Mouse (Mus musculus): ENCODE results near the gene Grin2a.

Grin2a gene

DNA sequence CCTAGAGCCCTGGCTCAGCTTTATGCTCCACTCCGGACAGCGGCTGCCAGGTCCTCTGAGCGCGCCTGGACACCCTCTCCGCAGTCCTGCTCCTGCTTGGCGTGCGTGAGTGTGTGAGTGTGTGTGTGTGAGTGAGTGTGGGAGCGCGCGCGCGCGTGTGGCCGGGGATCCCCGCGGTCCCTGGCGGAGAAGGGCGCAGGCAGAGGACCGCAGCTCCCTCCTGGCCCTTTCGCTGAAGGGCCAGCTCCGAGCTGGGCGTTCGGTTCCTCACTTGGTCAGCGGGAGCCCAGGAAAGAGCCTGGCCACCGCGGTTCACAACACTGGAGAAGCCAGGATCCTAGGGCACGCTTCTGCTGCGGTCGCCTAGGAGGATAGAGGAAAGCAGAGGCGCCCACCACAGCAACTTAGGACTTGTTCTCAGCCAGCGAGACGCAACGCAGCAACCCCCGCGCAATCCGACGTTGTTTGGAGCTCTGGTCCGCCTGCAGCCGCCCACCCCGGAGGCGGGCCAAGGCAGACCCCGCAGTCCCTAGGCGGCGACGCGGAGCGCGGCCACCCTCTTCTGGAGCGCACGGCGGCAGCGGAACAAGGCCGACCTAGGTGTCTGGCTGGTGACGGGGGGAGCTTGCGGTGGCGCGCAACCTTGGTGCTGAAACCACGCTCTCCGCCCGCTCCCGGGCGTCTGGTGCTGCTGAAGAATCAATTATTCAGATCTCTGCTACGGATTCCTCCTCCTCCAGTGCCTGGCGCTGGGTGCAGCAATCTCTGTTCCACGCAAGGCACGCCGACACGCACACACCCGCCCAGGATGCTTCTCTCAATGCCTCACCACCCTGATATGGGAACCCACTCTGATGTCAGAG is at the start of gene Grin2a:
TSS of gene Grin2a (minus strand) at position 610 of the 863 bp plus-strand sequence.
- in situ Hi-C loops (cut with MboI; ENCODE audit: unreplicated experiment in 2 of 2): no loop called here

DNA sequence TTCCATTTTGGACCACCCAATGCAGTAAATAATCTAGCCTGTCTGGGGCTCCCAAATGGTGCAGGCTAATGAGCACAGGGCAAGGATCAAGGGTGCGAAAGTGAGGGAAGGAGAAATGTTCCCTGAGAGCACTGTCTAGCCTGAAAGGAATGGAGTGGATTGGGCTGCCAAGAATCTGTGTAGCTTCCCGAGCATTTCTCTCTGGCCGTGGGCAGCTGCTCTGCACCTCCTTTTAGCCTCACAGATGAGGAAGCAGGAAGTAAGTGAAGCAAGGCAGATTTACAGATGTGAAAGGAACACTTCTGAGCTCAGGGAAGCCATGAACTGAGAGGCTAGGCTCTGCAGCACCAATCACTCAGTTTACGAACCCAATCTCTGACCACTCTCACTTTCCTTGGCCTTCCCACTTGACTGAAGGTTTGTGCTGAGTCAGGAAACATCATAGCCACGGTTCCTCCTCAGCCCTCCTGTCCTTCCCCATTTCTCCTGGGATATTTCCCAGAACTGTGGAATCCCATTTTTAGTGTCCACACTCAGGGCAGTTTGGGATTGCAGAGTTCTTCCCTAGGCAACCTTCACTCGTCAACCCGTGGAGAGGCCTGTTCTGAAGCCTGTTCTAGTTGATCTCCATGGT is 40.3 kb upstream of the Grin2a start:
- in situ Hi-C loops (cut with MboI; ENCODE audit: unreplicated experiment in 2 of 2): no loop called here

DNA sequence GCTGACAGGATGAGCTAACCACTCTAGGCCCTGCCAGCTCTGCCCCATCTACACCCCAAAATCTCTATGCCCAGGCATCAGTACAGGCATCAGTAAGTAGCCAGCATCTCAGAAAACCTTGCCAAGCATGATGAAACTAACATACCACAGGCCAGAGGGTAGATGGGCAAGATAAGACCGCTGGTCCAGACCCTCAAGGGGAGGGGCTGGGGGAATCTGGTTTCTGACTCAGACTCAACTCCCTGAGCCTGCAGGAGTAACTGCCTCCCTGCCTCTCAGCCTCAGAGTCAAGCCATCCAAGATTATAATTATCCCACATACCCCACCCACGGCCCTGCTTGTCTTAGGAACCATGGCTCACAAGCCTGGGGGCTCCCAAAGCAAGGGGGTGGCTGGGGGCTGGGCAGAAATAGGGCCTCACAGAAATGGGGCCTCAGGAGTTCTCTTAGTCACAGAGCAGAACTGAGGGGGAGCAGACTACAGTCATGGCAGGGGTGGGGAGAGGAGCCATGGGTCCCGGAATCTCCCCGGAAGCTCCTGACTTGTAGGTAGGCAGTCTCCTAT is 38.1 kb upstream of the Grin2a start:
- in situ Hi-C loops (cut with MboI; ENCODE audit: unreplicated experiment in 2 of 2): no loop called here

DNA sequence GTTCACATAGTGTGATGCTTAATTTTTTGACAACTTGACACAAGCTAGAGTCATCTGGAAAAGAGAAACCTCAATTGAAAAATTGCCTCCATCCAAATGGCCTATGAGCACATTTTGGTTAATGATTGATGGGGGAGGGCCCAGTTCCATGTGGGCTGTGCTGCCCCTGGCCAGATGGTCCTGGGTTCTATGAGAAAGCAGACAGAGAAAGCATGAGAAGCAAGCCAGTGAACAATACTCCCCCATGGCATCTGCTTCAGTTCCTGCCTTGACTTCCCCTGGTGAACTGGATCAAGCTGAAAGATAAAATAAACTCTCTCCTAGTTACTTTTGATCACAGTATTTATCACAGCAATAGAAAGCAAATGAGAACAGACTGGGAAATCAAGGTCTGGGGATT is 36.5 kb upstream of the Grin2a start:
- in situ Hi-C loops (cut with MboI; ENCODE audit: unreplicated experiment in 2 of 2): no loop called here

DNA sequence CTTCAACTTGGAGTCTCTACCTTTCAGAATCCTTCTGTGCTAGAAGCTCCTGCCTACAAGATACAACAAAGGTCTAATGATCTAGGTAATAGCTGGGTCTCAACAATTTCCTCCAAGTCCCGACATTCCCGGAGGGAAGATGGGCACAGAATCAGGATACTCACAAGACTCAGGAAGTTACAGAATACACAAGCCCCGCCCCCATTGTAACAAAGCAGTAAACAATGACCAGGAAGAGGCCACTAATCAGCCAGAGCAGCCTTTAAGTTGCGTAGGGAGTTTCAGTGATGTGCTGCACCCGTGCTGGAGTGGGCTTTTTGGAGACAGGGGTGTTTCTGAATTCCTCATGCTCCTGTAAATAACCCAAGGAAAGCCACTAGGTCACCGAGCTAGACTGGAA is 31.4 kb upstream of the Grin2a start:
- in situ Hi-C loops (cut with MboI; ENCODE audit: unreplicated experiment in 2 of 2): no loop called here

DNA sequence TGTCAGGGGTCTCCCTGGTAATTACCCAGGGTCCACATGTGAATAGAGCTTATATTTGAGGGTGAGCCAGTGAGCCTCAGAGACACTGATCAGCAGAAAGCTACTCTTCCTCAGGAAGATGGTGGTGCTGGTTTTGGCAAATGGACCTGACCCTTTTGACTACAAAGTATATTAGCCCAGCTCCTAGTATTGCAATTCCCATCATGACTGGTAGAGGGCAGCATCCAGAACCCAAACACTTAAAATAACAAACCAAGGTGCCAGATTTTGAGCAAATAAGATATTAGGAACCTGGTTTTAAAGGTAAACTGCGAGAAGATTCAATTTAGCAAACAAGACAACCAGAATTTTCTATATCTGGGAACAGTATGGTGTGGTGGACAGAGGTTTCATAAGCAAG is 14.4 kb upstream of the Grin2a start:
- in situ Hi-C loops (cut with MboI; ENCODE audit: unreplicated experiment in 2 of 2): no loop called here

DNA sequence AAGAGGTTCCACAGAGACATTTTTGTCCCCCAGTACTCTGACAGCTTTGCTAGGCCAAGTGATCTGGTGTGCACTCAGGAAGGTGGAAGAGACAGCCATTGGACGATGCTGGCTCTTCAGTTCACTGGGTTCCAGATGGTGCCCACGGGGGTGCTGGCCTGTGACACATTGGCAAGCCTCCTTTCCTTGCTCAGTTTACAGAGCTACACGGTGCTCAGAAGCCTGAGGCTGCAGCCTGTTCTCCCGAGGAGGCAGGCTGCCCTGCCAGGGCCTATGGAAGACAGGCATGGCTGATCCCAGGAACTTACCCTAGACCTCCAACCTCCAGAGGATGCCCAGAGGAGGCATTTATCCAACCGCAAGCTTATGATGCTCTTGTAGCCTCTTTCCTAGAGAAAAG is 10.2 kb upstream of the Grin2a start:
- in situ Hi-C loops (cut with MboI; ENCODE audit: unreplicated experiment in 2 of 2): no loop called here

DNA sequence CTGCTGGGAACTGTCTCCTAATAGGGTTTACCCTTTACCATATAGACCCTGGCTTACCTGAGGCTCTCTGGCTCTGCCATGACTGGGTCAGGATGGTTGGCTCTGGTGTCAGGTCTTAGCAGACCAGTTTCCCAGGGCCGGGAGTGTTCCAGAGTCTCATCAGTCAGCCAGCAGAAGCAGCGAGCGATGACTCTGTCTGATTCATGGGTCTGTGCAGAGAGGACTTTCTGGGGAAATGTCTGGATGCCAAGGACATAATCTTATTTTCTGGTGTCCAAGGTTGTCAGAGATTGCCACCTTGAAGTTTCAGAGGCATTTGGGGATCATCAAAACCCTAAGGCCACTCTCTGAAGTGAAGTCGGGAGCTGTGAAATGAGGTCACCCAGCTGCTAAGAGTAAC is 8.7 kb upstream of the Grin2a start:
- in situ Hi-C loops (cut with MboI; ENCODE audit: unreplicated experiment in 2 of 2): no loop called here

DNA sequence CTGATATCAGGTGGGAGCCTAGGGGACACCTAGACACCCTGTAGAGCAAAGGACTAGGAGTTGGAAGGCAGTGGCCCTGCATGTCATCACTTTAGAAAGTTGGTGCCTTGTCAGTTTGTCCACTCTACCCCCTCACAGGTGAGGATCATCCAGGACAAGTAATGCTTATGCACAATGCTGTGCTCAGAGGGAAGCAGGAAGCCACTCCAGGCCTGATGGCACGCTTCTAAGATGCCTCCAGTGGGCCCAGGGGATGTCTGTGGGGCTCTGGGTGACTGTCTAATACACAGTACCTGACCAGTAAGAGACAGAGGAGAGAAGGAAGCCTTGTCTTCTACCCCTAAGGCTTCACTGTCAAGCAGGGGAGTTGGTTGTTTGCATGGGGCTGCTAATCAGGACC is 7.6 kb upstream of the Grin2a start:
- in situ Hi-C loops (cut with MboI; ENCODE audit: unreplicated experiment in 2 of 2): no loop called here

DNA sequence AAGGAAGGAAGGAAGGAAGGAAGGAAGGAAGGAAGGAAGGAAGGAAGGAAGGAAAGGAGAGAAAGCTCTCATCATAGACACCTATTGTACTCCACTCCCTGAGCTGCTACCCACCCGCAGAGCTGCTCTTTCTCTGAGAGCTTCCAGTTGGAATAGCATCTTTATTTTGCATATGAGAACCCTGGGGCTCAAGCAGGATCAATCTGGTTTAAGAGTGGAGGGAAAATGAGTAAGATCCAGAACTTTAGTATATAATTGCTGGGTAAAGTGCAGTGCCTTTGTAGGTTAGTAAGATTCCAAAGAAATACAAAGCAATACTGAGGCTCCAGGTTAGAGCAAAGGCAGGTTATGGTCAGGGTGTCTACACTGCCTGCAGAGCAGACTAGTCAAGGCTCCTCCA is 6.2 kb upstream of the Grin2a start:
- in situ Hi-C loops (cut with MboI; ENCODE audit: unreplicated experiment in 2 of 2): no loop called here

DNA sequence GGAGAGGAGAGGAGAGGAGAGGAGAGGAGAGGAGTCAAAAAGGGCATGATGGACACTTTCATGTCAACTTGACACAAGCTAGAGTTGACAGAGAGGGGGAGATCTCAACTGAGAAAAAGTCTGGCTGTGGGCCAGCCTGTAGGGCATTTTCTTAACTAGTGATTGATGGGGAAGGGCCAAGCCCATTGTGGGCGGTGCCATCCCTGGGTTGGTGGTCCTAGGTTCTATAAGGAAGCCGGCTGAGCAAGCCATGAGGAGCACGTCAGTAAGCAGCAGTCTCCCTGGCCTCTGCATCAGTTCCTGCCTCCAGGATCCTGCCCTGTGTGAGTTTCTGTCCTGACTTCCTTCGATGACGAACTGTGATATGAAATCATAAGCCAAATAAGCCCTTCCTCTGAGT is 4.6 kb upstream of the Grin2a start:
- in situ Hi-C loops (cut with MboI; ENCODE audit: unreplicated experiment in 2 of 2): no loop called here

DNA sequence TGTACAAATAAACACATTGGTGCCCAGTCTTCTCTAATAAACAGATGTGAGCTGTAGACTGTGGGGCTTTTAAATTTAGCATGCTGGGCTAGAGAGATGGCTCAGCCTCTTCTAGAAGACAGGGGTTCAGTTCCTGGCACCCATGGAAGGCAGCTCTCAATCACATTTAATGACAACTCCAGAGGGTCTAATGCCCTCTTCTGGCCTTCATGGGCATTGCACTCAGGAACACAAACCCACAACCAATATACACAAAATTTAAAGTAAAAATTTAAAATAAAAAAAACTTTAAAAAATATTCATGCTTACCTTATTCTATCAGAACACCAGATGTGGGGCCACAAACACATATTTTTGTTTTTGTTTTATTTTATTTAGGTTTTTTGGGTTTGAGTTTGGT is 2.6 kb upstream of the Grin2a start:
- in situ Hi-C loops (cut with MboI; ENCODE audit: unreplicated experiment in 2 of 2): no loop called here

DNA sequence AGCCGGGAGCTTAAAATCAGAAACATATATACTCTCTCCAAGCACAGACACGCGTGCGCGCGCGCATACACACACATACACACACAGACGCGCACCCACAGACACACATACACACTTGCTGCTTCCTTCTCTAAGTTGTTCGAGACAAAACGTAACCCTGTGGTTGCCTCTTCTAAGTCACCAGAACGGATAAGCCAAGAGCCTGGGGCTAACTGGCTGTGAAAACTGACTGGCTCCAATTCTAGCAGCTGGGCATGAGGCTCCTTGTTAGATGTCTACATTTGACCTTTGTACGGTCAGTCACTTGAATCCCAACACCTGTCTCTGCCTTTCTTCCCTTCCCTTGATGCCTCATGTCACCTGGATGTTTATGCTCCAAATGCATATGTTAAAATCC is 452 bp upstream of the Grin2a start:
- in situ Hi-C loops (cut with MboI; ENCODE audit: unreplicated experiment in 2 of 2): no loop called here

DNA sequence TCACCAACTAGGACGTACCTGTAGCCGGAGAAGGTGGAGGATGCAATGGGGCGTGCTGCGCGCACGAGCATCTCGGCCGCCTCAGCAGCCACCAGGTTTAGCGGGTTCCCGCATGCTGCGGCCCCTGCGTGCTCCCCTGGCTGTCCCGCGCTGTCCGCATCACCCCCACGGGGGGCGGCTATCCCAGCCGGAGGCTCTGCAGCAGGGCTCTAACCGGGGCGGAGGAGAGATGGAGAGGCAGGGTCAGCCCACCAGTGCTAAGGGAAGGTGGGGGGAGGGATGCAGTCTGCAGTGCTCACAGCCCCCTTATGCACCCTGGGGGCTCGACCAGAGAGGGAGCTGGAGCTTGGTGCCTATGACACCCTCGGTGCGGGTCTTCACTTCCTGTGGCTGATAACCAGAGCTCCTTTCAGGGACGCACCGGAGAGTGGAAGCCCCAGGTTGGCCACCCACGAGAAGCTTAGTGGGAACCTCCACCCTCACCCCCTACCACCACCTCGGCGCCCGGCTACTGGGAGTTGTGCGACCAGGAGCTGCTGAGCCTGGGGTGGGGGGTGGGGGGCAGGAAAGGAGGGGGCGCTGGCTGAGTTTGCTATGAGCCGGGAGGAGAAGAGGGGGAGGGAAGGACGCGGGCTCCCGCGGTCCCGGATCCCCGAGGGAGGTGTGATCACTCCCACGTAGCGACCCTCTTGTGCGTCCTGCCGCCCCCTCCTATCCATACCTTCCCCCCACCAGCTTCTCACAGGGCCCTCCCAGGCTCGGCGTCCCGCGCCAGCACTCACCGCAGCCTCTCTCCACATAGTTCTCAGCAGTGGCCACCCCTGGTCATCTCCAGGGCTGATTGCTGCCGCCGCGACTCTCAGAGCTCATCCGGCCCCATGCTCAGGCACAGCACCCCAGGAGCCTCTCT is 1.1 kb downstream of the Grin2a start:
- in situ Hi-C loops (cut with MboI; ENCODE audit: unreplicated experiment in 2 of 2): no loop called here

DNA sequence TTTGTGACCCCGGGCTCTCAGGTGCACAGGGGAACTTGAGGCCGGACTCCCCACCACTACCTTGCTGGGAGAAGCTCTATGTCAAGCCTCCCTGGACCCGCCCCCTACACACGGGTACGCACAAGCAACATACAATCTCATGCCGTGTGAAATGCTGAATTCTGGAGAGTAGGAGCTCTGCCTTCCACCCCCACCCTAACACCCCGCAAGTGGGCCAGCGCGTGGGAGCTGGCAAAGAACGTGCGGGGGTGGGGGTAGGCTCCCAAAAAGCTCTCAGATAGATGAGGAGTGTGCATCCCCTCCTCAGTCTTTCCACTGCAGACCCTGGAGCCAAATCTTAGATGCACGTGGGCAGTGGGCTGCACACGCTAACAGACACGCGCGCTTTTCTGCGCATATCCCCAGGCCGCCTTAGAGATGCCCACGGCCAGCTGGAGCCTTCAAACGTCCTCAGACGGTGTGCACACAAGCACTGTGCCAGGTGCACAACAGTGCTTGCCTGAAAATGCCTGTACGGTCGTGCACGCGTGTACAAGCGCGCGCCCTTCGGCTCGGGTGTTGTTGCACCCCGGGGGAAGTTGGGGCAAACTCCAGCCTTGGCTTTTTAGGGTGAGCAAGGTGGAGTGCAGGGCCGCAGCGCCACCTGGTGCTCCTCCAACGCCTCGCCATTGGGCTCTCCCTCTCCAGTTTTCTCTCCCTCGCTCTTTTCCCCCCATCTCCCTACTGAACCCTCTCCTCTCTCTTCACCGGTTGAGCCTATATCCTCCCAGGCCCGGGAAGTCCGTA is 1.9 kb downstream of the Grin2a start:
- in situ Hi-C loops (cut with MboI; ENCODE audit: unreplicated experiment in 2 of 2): no loop called here

DNA sequence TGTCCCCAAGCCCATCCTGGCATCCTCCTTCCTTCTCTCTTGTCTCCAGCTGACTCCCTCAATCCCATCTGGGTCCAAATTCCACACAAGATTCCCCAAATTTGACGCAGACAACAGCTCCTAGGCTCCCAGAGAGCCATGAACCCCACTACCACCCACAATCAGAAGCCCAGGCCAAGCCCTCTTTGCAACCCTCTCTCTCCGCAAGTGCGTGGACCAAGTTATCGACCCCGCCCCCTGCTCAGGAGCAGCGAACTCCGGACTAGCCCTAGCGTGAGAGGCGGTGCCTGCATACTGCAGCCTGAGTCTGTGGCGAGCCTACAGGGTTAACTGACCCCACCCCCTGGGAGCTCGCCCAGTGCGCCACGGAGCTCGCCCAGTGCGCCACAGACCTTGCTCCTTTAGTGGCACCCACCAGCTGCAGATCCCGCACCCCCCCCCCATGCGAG is 2.6 kb downstream of the Grin2a start:
- in situ Hi-C loops (cut with MboI; ENCODE audit: unreplicated experiment in 2 of 2): no loop called here

DNA sequence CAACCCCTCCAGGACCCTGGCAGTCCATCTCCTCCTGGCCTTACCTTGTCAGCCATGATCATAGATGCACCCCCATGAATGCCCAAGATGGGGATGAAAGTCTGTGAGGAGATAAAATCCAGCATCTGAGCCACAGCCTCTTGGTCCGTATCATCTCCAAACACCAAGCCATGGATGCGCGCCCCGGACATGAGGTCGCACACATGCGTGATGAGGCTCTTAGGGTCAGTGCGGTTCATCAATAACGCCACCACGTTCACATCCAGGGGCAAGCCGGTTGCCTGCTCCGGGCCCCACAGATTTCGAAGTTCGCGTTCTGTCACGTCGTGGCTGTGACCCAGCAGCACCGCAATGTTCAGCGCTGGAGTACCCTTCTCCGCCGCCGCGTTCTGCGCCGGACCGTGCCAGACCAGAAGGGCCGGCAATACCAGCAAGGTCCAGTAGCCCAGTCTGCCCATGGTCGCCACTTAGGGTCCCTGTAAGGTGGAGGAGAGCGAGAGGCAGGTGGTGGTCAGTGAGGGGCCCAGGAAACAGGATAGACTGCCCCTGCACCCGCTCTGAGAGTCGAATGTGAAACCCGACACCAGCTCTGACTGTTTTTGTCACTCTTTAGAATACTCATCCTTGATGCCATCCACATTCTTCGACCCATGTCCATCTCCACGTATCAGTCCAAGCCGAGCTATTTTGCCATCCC is 3.1 kb downstream of the Grin2a start:
- in situ Hi-C loops (cut with MboI; ENCODE audit: unreplicated experiment in 2 of 2): no loop called here

DNA sequence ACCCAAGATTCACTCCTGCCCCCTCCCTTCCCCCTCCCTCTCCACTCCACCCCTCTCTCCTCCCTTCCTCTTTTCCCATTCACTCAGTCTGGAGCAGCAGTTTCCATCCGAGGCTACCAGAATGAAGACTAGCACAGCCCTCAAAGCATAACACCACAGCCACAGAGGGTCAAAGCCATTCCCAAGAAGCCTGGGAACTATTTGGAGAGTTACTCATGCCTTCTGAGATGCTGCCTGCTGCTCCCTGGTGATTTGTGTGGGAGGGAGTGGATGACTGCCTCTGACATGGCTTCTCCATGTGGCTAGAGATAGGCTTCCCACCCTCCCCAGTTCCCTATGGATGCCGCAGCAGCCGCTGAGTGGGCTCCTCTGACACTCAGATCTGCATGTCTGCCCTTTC is 10.3 kb downstream of the Grin2a start:
- in situ Hi-C loops (cut with MboI; ENCODE audit: unreplicated experiment in 2 of 2): no loop called here

DNA sequence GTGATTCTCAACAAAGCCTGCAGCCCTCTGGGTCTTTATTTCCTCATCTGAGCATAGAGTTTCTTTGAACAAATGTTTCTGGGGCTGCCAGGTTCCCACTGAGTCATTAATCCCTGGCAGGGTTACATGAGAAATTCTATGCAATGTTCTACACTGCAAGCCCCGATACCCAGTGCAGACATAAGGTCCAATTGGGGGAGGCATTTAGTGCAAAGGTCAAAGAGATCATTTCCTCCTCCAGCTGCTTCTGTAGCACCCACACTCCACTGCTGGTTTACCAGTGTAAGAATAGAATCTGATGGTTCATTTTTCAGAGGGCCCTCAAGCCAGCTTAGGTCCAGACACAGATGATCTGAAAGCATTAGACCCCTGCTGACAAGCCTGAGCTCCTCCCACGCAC is 14.7 kb downstream of the Grin2a start:
- in situ Hi-C loops (cut with MboI; ENCODE audit: unreplicated experiment in 2 of 2): no loop called here

DNA sequence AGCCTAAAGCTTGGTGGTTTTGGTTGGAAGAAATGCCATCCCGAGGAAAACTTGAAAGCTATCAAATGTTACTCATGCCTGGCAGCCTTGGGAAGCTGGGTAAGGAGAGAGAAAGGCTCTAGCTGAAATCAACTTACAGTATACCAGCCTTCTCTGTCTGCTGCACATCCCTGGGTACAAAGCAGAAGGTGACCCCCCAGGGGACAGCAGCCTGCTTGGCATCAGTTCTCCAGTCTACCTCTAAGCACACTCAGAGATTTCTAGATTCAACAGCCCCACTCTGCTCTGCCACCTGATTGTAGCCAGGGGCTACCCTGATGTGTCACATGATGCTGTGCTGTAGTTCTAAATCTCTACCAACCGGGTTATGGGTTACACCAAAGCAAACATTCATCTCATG is 17.2 kb downstream of the Grin2a start:
- in situ Hi-C loops (cut with MboI; ENCODE audit: unreplicated experiment in 2 of 2): no loop called here

Measured in v-Abl transformed pro-B cells (cell line).